Mouse (Mus musculus) kidney, postnatal 25 days (tissue): ENCODE results near the gene Ids.
"Not testable (repeated sequence)": the region's sequence is repeated elsewhere in the genome, so short reads cannot be mapped to it uniquely, and the experiment has no call there.

Experiments used
- DNase-seq, 2 experiments: peaks; one replicate each; pipeline ENCODE4 v3.0.0; 2021; ENCODE audit warnings: mixed read lengths in 2 of 2

Ids gene

DNA sequence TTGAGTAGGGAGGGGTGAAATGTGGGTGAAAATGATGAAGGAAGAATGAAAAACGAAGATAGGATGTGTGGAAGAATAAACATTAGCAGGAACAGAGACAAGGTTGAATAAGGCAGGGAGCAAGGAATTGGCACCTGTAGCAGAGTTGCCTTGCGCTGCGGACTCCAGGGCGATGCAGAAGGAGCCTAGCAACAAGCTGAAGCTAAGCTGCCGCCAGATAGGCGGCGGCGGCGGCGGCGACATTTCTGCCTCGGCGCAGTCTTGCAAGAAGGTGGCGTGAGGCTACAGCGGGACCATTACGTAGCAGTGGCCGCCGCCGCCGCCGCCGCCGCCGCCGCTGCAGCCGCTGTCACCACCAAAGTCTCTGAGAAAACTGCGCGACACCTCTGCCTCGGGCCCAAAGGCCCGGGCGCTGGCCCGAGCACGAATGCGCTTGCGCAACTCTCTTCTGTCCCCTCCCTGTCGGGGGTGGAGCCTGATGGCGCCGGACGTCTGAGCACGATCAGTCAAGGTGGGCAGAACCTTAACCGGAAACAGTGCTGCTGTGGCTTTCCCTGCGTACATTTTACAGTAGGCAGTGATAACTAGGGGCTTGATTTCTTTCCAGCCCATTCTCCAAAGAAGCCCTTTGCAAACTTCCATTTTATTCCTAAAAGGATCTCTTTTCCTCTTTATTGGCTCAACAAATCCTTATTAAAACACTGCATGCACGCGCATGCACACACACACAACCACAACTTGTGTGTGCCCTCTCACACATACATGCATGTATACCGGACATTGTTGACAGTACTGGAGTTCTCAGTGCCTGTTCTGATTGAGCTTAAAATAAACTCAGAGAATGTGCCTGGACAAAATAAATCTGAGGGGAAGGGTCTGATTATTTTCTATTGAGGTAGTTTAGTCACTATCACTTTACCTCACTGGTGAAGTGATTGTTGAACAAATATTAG lies at the start of gene Ids:
Gene Ids, minus strand, starts transcription at position 424 of the 953 bp plus-strand sequence.
- DNase-seq: peak; percentile 89 to 94

DNA sequence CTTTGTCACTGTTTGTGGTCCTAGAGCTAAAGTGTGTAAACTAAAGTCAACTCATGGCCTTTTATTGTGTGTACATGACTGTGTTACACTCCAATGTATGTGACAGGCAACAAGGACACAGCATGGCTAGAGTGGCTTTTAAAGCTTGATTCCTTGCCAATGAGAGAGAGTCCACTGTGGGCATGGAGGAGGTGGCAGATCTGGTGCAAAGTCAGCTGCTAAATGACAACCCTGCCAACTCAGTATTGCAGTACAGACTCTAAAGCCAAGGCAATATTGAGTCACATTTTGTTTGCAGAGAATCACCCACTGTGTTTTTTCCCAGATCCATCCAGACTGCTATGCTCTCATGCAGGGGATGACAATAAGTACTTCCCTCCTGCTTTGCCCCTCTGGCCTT lies 27.8 kb upstream of the Ids start:
- not testable (repeated sequence) for DNase-seq

DNA sequence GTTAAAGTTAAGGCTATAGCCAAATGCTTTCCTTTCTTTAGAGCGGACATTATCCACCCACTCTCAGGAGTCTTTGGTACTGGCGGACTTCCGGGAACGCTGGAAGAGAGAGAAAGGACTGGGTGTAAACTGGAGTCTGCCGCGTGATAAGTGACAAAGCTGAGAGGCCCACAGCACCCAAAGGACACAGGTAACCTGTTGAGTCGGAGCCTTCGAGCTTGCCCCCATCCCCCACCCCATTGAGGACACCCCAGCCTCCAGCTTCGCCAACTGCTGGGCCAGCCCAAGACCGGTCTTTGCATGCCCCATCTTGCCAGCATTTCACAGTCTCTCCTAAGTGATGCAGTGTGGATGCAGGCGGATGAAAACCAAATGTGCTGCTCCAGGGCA lies 21.1 kb upstream of the Ids start:
- DNase-seq: peak; percentile 9 to 57

DNA sequence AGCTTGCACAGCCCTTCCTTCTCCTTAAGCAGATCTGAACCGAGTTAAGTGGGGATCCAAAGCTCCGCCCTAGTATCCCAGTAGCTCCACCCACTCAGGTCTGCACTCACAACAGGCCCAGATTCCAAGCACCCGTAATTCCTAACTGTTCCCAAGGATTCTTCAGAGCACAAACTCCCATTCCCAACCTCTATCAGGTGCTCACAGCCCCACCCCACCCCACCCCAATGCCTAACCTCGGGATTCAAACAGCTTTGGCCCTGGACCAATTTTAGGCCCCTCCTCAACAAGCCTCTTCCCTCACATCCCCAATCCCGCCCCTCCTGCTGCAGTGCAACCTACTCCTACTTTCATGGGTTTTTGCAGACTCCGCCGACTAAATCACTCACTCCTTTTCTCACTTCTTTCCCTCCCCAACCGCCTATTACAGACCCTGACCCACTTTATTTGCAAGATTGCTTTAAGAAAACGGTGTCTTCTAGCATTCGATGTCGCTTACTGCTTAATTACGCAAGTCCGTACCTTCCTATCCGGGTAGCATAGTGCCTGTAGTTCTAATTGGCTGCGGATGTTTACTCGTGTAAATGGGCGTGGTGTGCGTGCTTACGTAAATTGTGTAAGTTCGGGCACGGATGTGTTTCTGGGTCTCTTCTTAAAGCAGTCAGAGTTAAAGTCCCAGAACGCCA lies 20.5 kb upstream of the Ids start, which contains the start of gene 1110012L19Rik:
Gene 1110012L19Rik, plus strand, starts transcription at position 602 of the 686 bp plus-strand sequence.
- peak; percentile 83 to 88 for DNase-seq

DNA sequence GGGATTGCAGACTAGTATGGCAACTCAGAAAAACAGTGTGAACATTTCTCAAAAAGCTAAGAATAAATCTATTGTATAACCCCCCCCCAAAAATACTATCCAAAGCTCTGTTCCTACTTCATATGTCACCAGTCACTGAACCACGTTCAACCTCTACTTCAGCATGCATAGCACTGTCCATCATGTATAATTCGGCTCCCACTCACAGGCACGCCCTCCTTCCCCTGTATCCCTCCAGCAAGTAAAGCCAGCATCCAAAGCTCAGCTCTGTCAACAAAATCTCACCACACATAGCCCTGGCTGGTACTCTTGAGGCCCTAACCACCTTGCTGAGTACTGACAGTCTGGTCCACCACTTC lies 20.0 kb upstream of the Ids start:
- DNase-seq: no peak

DNA sequence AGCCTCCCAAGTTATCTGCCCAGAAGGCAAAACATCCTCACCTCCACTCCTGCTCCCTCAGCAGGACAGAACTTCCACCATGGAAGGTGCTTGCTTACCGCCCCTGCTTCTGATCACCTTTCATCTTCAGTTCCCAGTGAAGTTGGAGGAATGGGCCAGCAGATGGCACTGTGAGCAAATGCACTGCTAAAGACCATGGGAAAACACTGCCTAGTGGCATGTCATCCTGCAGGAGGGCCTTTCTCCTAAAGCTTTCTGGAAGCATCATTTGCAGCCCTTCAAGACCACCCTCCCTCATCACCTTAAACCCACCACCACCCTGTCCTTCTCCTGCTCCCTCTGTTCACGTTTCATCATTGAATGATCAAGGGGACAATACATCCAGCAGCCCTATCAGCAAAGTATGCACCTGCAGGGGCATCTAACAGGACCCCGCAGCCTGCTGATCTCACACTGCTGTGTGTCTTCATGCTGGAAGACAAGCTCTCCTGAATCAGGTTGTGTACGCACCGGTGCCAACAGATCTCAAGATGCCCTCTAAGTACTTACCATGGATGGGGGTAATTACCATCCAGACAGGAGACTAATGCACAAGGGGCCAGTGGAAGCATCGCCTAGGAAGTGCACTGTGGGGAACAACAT lies 9.7 kb upstream of the Ids start:
- DNase-seq: not testable (repeated sequence)

DNA sequence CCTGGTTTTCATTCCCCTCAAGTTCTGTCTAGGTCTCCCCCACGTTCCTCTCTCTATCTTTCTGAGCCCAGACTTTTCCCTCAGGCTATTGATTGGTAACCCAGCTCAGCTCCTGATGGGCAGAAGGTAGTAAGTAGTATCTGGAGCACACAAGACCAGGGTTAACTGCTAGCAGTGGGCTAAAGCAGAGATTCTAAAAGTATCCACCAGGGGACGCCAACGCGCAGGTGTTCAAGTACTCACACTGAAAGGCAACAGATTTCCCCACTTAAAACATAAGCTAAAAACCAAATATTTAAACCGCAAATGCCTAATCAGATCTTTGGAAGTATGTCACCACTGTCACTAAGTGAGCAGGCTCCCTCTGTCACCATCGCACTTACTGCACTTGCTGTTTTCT lies 4.9 kb upstream of the Ids start:
- DNase-seq: not testable (repeated sequence)

DNA sequence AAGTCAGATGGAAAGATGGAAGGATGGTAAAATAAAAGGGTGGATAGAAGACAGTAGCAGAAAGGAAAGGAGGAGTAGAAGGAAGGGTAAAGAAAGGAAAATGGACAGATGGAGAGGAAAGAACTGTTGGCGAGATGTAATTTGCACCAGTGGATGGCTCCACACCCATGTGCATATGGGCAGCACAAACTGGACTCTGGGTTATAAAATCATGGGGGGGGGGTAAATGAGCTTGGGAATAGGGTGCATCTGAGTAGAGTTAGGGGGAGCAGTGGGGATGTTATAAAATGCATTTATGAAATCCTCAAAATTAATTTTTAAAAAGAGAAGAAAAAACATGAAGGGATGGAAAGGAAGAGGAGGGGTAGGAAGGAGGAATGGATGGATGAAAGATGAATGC lies 682 bp downstream of the Ids start:
- DNase-seq: no peak

DNA sequence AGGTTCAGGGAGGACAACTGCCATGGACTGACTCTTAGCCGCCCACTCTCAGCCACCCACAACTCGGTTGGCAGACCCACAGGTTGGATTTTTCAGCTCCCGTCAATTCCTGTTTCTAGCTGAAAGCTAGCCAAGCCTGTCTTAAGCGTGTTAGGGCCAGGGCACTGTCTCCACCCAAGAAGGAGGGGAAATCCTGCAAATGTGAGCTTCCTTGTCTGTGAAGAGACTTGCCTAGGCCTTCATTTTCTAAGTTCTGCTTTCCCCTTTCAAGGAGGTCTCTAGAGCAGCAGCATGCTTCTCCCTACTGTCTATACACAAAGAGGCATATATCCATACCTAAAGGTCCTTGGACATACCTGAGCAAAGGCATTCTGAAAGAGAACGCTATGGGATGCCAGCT lies 1.4 kb downstream of the Ids start:
- DNase-seq: no peak

DNA sequence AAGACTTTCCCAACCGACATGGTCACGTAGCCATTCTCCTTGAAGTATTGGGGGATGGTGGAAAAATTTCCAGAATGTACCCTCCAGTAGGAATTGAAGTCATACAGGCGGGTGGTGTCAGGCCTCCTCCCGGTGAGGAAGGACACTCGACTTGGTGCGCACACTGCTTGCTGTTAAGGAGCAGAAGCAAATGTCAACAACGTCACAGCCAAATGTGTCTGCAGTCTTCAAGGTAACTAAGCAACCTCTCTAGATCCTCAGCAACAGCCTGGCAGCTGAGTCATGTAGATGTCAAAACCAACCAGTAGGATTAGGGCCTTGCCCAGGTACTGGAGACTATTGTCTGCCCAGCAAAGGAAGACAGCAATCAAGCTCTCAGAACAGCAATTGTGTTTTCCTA lies 1.9 kb downstream of the Ids start:
- DNase-seq: no peak

DNA sequence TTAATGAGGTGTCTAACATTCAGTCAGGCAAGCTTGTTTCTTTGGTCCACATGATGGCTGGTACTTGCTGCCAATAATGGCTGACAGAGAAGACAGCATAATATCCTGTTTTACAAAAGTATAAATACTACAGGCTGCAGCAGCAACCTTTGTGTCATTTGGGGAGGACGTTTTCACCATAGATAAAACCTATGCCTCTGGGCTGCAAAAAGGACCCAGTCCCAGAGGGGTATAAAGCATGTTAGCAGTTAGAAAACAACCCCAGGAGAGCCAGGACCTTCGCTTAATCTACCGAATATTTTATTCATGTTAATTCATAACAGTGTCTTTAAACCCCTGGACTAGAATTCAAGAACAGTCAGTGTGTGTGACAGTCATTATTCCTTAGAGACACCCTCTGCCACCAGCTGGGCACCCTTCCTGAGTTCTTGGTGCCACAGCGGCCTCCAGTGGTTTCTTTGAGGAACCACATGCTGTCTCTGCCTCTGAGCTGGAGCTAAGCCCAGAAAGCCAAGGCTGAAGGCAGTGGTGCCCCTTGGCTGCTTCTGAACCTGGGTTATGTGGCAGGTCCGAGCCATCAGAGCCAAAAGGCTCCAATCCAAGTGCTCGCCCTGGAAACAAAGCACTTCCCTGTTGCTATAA lies 34.6 kb downstream of the Ids start:
- peak; percentile 47 to 53 for DNase-seq

DNA sequence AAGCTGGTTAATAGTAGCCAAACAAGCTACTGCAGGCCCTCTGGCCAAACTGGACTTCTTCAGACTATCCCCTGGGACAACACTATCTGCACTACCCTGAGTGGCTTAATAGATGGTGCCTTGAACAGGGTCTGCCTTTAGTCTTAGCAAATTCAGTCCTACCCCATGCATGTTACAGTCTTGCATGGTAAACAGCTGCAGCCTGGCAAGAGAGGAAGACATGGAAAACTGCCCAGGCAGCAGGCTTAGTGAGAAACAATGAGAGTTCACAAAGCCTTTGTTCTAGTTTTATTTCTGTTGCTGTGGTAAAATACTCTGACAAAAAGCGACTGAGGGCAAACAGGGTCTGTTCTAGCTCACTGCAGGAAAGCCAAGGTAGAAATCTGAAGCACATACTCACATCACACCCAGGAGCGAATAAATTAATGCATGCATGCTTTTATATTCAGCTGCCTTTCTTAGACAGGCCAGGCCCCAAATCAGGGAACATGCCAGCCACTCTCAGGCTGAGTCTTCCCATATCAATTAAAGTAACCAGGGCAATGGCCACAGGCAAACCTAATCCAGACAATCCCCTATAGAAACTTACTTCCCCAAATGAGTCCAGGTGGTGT lies 36.2 kb downstream of the Ids start:
- DNase-seq: no peak

DNA sequence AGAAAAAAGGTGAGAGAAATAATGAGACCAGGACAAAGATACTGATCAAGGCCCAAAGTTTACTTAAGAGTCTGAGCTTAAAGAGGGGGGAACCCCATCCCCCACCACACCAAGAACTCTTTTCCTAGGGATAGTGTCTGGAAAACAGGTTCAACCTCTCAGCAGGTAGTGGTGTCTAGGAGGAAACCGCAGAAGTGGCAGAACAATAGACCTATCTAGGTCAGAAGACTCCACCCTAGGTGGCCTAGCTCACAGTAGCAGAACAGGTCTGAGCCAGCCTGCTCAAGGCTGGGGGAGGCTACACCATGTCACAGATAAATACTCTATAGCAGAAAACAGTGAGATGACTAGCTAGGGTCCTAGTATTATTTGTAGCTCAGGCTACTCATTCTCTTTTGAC lies 37.2 kb downstream of the Ids start:
- no peak for DNase-seq

DNA sequence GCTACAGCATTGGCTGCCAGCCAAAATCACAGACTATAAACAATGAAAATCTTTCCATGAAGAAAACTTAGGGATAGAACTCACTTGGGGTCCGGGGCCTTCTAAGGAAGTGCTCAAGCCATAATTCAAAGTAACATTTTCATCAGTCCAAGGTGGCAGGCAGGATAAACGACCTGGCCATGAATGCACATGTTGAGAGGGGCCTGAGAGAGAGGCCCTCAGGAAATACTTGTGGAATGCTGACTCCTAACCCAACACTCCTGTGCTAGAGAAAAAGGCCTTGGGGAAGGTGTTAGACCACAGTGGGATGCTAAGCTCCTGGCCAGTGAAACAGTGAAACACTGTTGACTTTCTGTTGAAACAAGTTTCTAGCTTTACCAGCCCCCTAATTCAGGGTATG lies 45.6 kb downstream of the Ids start:
- DNase-seq: peak in 1 of 2 experiments; percentile 1

DNA sequence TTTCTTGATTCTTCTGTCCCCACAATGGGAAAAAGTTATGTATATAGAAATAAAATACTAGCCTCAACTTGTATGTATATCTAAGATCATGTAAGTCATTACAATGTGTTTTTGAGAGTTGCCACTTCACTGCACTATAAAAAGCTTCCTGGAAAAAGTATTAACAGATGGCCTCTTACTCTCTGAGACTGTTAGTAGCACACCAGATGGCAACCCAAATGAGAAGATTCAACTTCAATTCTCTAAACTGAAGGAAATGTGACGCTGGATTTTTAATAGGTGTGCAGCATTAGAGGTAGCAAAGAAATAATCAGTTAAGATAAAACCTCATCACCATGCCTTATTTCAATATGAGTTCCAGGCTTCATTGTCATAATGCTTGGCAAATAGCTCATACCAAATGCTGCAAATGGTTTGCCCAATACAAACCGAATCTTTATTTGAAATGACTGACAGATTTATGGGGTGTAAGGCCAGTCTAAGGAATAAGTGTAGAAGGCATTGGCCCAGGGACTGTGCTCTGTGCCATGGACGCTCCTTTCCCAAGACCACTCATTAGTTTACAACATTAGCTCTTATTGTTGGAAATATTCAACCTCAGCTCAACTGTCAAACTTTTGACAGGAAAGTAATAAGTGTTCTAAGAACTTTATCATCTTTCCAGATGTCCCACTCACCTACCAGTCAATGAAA lies 49.8 kb downstream of the Ids start:
- DNase-seq: no peak
